Mouse (Mus musculus): ENCODE results near the gene Arhgap21.

DNA sequence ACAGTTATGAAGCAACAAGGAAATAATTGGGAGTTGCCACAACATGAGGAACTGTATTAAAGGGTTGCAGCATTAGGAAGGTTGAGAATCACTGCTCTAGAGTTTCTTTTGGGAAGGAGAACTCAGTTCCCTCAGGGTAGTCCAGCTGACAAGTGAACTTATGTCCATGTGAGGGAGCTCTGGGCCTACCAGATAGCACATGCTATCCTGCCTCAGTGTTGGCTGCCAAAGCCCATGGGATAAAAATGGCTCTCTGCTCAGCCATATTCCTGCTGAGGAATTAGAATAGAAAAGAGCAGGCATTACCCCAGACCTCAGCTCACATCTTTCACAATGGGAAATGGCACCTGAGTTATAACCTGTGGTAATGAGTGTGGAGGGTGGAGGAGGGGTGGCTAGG is 142.4 kb downstream of the Arhgap21 start:
- TF ChIP-seq GATA1 (IDR thresholded peaks at IDR 0.05; ENCODE audit: low read length), result no peak
- no peak for TF ChIP-seq TAL1 (IDR thresholded peaks at IDR 0.05; ENCODE audit: low read length)

All from erythroblast, embryonic 14.5 days (primary cell).